Mouse (Mus musculus) adrenal gland, postnatal 14 days (tissue): ENCODE data around the gene Eftud2. TPM values are rescaled to one million over a fixed set of nuclear protein-coding genes. Genes with fewer than 3 reads are reported as not detected.

Experiments used
- DNase-seq: peaks from one replicate; pipeline ENCODE4 v3.0.0; 2021; ENCODE audit warnings: mixed read lengths
- long read RNA-seq, 2 experiments: library from polyadenylated mRNA; stranded (forward); transcript quantifications; one replicate each; pipeline ENCODE4 v2.0.0; 2021
- total RNA-seq: library from RNA; stranded (reverse); gene quantifications from 2 replicates; pipeline ENCODE4 v1.2.3, GENCODE M21; 2021

Eftud2 gene
- total RNA-seq, result 79.9 and 96.2 TPM in 2 replicates
- long read RNA-seq, experiment 1, transcript Eftud2-201 (28 exons, 3,324 nt), result major isoform, 93 of 111 reads
- long read RNA-seq, experiment 1, partial matches to known transcripts, result 10 of 111 reads
- long read RNA-seq, experiment 1, other reads (novel, unspliced or antisense), result 8 of 111 reads
- long read RNA-seq, experiment 2, transcript Eftud2-201 (28 exons, 3,324 nt), result major isoform, 61 of 72 reads
- long read RNA-seq, experiment 2, partial matches to known transcripts, result 8 of 72 reads
- long read RNA-seq, experiment 2, other reads (novel, unspliced or antisense), result 3 of 72 reads

- DNase-seq, result peak; percentile 95
Observed at GRCm38 (mm10) chr11:102880585-102881313, at the start of gene Eftud2, which contains the start of gene Ccdc103. Gene Eftud2 (minus strand): TSS chr11:102880985. Gene Ccdc103 (plus strand): TSS chr11:102881204.

GRCm38 (mm10) chr11:102925351-102925717, 44.5 kb upstream of the Eftud2 start:
- peak; percentile 60 for DNase-seq

- peak; percentile 97 for DNase-seq
Observed at GRCm38 (mm10) chr11:102924557-102925350, 44.0 kb upstream of the Eftud2 start, which contains the start of gene Kif18b. Gene Kif18b (minus strand): TSS chr11:102925124.

GRCm38 (mm10) chr11:102921491-102921890, 40.7 kb upstream of the Eftud2 start:
- DNase-seq, result peak; percentile 43

- no peak for DNase-seq
Observed at GRCm38 (mm10) chr11:102918077-102918476, 37.3 kb upstream of the Eftud2 start.

- DNase-seq, result no peak
Observed at GRCm38 (mm10) chr11:102915380-102915779, 34.6 kb upstream of the Eftud2 start.

GRCm38 (mm10) chr11:102911376-102911775, 30.6 kb upstream of the Eftud2 start:
- no peak for DNase-seq

- DNase-seq, result no peak
Observed at GRCm38 (mm10) chr11:102903654-102904053, 22.9 kb upstream of the Eftud2 start.

GRCm38 (mm10) chr11:102902107-102902506, 21.3 kb upstream of the Eftud2 start:
- no peak for DNase-seq

GRCm38 (mm10) chr11:102901199-102901598, 20.4 kb upstream of the Eftud2 start:
- no peak for DNase-seq

GRCm38 (mm10) chr11:102900763-102901162, 20.0 kb upstream of the Eftud2 start, which contains the start of gene Gfap:
Gene Gfap (minus strand): TSS chr11:102900912.
- DNase-seq, result peak; percentile 91

GRCm38 (mm10) chr11:102898408-102898807, 17.6 kb upstream of the Eftud2 start:
- DNase-seq, result no peak

GRCm38 (mm10) chr11:102896641-102897040, 15.9 kb upstream of the Eftud2 start:
- no peak for DNase-seq

- no peak for DNase-seq
Observed at GRCm38 (mm10) chr11:102895779-102896178, 15.0 kb upstream of the Eftud2 start.

- no peak for DNase-seq
Observed at GRCm38 (mm10) chr11:102894716-102895115, 13.9 kb upstream of the Eftud2 start.

- peak; percentile 81 for DNase-seq
Observed at GRCm38 (mm10) chr11:102893015-102893651, 12.3 kb upstream of the Eftud2 start.

- peak; percentile 54 for DNase-seq
Observed at GRCm38 (mm10) chr11:102890096-102890495, 9.3 kb upstream of the Eftud2 start.

GRCm38 (mm10) chr11:102888135-102888534, 7.3 kb upstream of the Eftud2 start:
- DNase-seq, result no peak

- no peak for DNase-seq
Observed at GRCm38 (mm10) chr11:102887433-102887832, 6.6 kb upstream of the Eftud2 start.

- DNase-seq, result no peak
Observed at GRCm38 (mm10) chr11:102884616-102885219, 3.9 kb upstream of the Eftud2 start, which contains the start of gene Fam187a. Gene Fam187a (plus strand): TSS chr11:102885169.
